Mouse (Mus musculus): ENCODE data around the gene Abcg5.

Gene Abcg5

DNA sequence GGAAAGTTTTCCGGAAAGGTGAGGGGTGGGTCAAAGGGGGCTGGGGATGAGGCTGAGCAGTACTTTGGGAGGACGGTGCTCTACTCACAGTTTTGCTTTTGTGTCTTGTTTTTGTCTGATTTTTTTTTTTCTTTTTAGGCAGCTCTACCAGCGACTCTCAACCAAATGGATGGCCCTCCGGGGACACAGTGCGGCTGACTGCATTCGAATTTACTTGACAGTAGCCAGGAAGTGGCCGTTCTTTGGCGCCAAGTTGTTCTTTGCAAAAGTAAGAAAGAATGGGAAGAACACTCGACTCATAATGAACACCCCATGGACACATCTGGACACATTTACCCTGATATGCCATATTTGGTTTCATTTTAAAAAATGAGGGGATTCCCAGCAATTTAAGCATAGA lies 71.3 kb downstream of the Abcg5 start:
- DNase-seq (ENCODE audit: low read depth, low spot score): no peak

DNA sequence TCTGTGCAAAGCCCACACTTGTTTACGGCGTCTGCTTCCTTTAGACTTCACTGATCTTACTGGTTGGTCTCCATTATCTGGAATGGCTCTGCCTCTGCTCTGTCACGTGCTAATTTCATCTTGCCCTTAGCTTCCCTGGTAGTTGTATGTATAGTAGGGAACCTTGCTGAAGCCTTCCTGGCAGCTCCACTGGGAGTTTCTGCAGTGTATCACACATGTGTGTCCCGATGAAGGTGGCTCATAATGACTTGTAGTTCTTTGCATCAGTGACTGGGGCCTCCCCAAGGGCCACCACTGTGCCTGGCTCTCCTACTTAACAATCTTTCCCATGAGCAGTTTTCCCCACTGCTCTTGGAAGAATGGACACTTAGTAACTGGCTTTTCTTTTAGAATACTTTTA lies 74.2 kb downstream of the Abcg5 start:
- no peak for DNase-seq (ENCODE audit: low read depth, low spot score)

Measured in WW6 (cell line).